Mouse (Mus musculus) myocyte (in vitro differentiated cells): ENCODE data around the gene Bik. TPM values are rescaled to one million over a fixed set of nuclear protein-coding genes. Genes with fewer than 3 reads are reported as not detected.

Experiments
- H3K27me3 ChIP-seq: one replicate; pipeline ENCODE4 v1.6.1; 2011; ENCODE audit not compliant: control insufficient read depth, insufficient read depth, insufficient read length
- H3K36me3 ChIP-seq: one replicate; pipeline ENCODE4 v1.6.1; 2011; ENCODE audit not compliant: control insufficient read depth, insufficient read depth
- H3K4me2 ChIP-seq: one replicate; pipeline ENCODE4 v1.6.1; 2011; ENCODE audit warnings: low read depth, control low read depth
- H3K4me3 ChIP-seq: one replicate; pipeline ENCODE4 v1.5.1; 2011; ENCODE audit warnings: mild to moderate bottlenecking, control low read depth, moderate library complexity
- H3K79me2 ChIP-seq: one replicate; pipeline ENCODE4 v1.6.1; 2011; ENCODE audit not compliant: control insufficient read depth, insufficient read depth
- H3ac ChIP-seq: one replicate; pipeline ENCODE4 v1.6.1; 2011; ENCODE audit not compliant: control insufficient read depth, insufficient read length
- CEBPB ChIP-seq: IDR thresholded peaks from 2 replicates; pipeline ENCODE4 v1.6.1; 2011; ENCODE audit warnings: mild to moderate bottlenecking, moderate library complexity; ENCODE audit not compliant: poor library complexity, insufficient read depth, severe bottlenecking
- E2F4 ChIP-seq: IDR thresholded peaks from one replicate; pipeline ENCODE4 v1.6.1; 2011; ENCODE audit warnings: mild to moderate bottlenecking, control low read depth, moderate library complexity; ENCODE audit not compliant: insufficient read depth
- MAX ChIP-seq: IDR thresholded peaks from one replicate; pipeline ENCODE4 v1.6.1; 2011; ENCODE audit warnings: low read depth, mild to moderate bottlenecking, control low read depth
- MYOD1 ChIP-seq, 3 experiments: IDR thresholded peaks; one replicate each; pipeline ENCODE4 v1.6.1; 2011; ENCODE audit warnings: control low read depth in 2 of 3, low read depth in 2 of 3, mild to moderate bottlenecking in 2 of 3, moderate library complexity in 1 of 3; ENCODE audit not compliant: insufficient read length in 2 of 3, control insufficient read depth in 1 of 3
- MYOG ChIP-seq, 3 experiments: IDR thresholded peaks; one replicate each; pipeline ENCODE4 v1.6.1; 2011; ENCODE audit warnings: control low read depth in 2 of 3, low read depth in 2 of 3, mild to moderate bottlenecking in 2 of 3; ENCODE audit not compliant: insufficient read length in 2 of 3, control insufficient read depth in 1 of 3, insufficient read depth in 1 of 3
- POLR2A ChIP-seq: IDR thresholded peaks from one replicate; pipeline ENCODE4 v1.6.1; 2011; ENCODE audit warnings: low read depth, mild to moderate bottlenecking, control low read depth, moderate library complexity; ENCODE audit not compliant: insufficient read length
- POLR2AphosphoS2 ChIP-seq: IDR thresholded peaks from one replicate; pipeline ENCODE4 v1.6.1; 2011; ENCODE audit warnings: low read depth, control low read depth; ENCODE audit not compliant: insufficient read length
- REST ChIP-seq: IDR thresholded peaks from one replicate; pipeline ENCODE4 v1.6.1; 2011; ENCODE audit warnings: mild to moderate bottlenecking, control low read depth, moderate library complexity; ENCODE audit not compliant: insufficient read depth, insufficient read length
- SRF ChIP-seq: IDR thresholded peaks from one replicate; pipeline ENCODE4 v1.6.1; 2011; ENCODE audit warnings: low read depth; ENCODE audit not compliant: control insufficient read depth, insufficient read length
- TCF12 ChIP-seq: IDR thresholded peaks from one replicate; pipeline ENCODE4 v1.6.1; 2011; ENCODE audit warnings: mild to moderate bottlenecking, control low read depth; ENCODE audit not compliant: poor library complexity, insufficient read depth, severe bottlenecking
- TCF3 ChIP-seq: IDR thresholded peaks from one replicate; pipeline ENCODE4 v1.6.1; 2011; ENCODE audit warnings: low read depth, control low read depth; ENCODE audit not compliant: insufficient read length
- USF1 ChIP-seq: IDR thresholded peaks from one replicate; pipeline ENCODE4 v1.6.1; 2011; ENCODE audit warnings: low read depth, mild to moderate bottlenecking, control low read depth, moderate library complexity
- polyA plus RNA-seq: library from polyadenylated mRNA; unstranded; fragments of >200 nt; fragmentation: generic; extraction: Trizol; gene quantifications from one replicate; pipeline ENCODE4 v1.2.1, GENCODE M21; 2012; ENCODE audit warnings: missing spikeins

The Bik gene
- polyA plus RNA-seq, 1 experiment = 1.3 TPM

GRCm38 (mm10) chr15:83523638-83524332 is 2.9 kb upstream of the Bik start:
- H3K27me3 ChIP-seq = peaks cover 19% of the 10 kb centered on the region
- H3K79me2 ChIP-seq = no peaks in the 10 kb centered on the region
- H3K4me3 ChIP-seq = no peak overlapping the region
- H3K4me2 ChIP-seq = no peak overlapping the region
- TF ChIP-seq POLR2AphosphoS2 = no peak
- TF ChIP-seq REST = no peak
- TF ChIP-seq MYOG (IDR thresholded peaks at IDR 0.05; ENCODE audit: control insufficient read depth in 1 of 3, insufficient read depth in 1 of 3, insufficient read length in 2 of 3, low read depth in 2 of 3) = no peak
- TF ChIP-seq USF1 = no peak
- TF ChIP-seq CEBPB = no peak
- no peak for TF ChIP-seq TCF12
- no peak for TF ChIP-seq MYOD1 (IDR thresholded peaks at IDR 0.05; ENCODE audit: control insufficient read depth in 1 of 3, insufficient read length in 2 of 3, low read depth in 2 of 3)
- TF ChIP-seq E2F4 = no peak
- no peak for TF ChIP-seq SRF
- no peak for TF ChIP-seq TCF3
- no peak for TF ChIP-seq POLR2A
- TF ChIP-seq MAX = no peak
- H3K36me3 ChIP-seq = no peaks in the 10 kb centered on the region
- H3ac ChIP-seq = no peak overlapping the region

- no peak for TF ChIP-seq E2F4
- TF ChIP-seq MYOG (IDR thresholded peaks at IDR 0.05; ENCODE audit: control insufficient read depth in 1 of 3, insufficient read depth in 1 of 3, insufficient read length in 2 of 3, low read depth in 2 of 3) = no peak
- TF ChIP-seq POLR2AphosphoS2 = no peak
- TF ChIP-seq MYOD1 (IDR thresholded peaks at IDR 0.05; ENCODE audit: control insufficient read depth in 1 of 3, insufficient read length in 2 of 3, low read depth in 2 of 3) = no peak
- no peak for TF ChIP-seq POLR2A
- no peak for TF ChIP-seq TCF3
- no peak for TF ChIP-seq TCF12
- no peak for TF ChIP-seq MAX
- TF ChIP-seq USF1 = no peak
- no peak for TF ChIP-seq REST
- TF ChIP-seq CEBPB = no peak
- no peak for TF ChIP-seq SRF
- no peak overlapping the region for H3K4me2 ChIP-seq
- H3K4me3 ChIP-seq = no peak overlapping the region
- H3K27me3 ChIP-seq = peaks cover 19% of the 10 kb centered on the region
- no peaks in the 10 kb centered on the region for H3K79me2 ChIP-seq
- no peak overlapping the region for H3ac ChIP-seq
- no peaks in the 10 kb centered on the region for H3K36me3 ChIP-seq
Measured at GRCm38 (mm10) chr15:83524333-83524729, 2.3 kb upstream of the Bik start.

- no peaks in the 10 kb centered on the region for H3K79me2 ChIP-seq
- H3K4me3 ChIP-seq = peak overlapping the region; percentile 23
- no peaks in the 10 kb centered on the region for H3K36me3 ChIP-seq
- peaks cover 26% of the 10 kb centered on the region for H3K27me3 ChIP-seq
- peak overlapping the region; percentile 99 for H3K4me2 ChIP-seq
- no peak for TF ChIP-seq CEBPB
- TF ChIP-seq E2F4 = no peak
- no peak for TF ChIP-seq MAX
- TF ChIP-seq SRF = no peak
- TF ChIP-seq POLR2A = no peak
- TF ChIP-seq MYOD1 (IDR thresholded peaks at IDR 0.05; ENCODE audit: control insufficient read depth in 1 of 3, insufficient read length in 2 of 3, low read depth in 2 of 3) = peak in 2 of 3 experiments; percentile 54 to 61
- TF ChIP-seq USF1 = no peak
- peak in 2 of 3 experiments; percentile 31 to 51 for TF ChIP-seq MYOG (IDR thresholded peaks at IDR 0.05; ENCODE audit: control insufficient read depth in 1 of 3, insufficient read depth in 1 of 3, insufficient read length in 2 of 3, low read depth in 2 of 3)
- TF ChIP-seq POLR2AphosphoS2 = no peak
- no peak for TF ChIP-seq TCF12
- no peak for TF ChIP-seq REST
- TF ChIP-seq TCF3 = no peak
- no peak overlapping the region for H3ac ChIP-seq
Measured at GRCm38 (mm10) chr15:83527092-83527437, 403 bp downstream of the Bik start.

- TF ChIP-seq TCF12 (no peak), REST (no peak), POLR2A (no peak), CEBPB (no peak), SRF (no peak)
- Histone ChIP-seq H3K27me3 (peaks cover 26% of the 10 kb centered on the region), H3K4me3 (no peak overlapping the region)
Measured at GRCm38 (mm10) chr15:83527747-83528146, 1.1 kb downstream of the Bik start.

GRCm38 (mm10) chr15:83528892-83529291 is 2.2 kb downstream of the Bik start:
- TF ChIP-seq CEBPB = no peak
- no peak overlapping the region for H3K4me3 ChIP-seq
- no peaks in the 10 kb centered on the region for H3K36me3 ChIP-seq
- peaks cover 26% of the 10 kb centered on the region for H3K27me3 ChIP-seq
- no peak overlapping the region for H3ac ChIP-seq
- no peaks in the 10 kb centered on the region for H3K79me2 ChIP-seq
- H3K4me2 ChIP-seq = no peak overlapping the region

More at GRCm38 (mm10) chr15:83527747-83528146, 1.1 kb downstream of the Bik start:
- Histone ChIP-seq H3K79me2 (no peaks in the 10 kb centered on the region), H3K36me3 (no peaks in the 10 kb centered on the region), H3K4me2 (no peak overlapping the region), H3ac (no peak overlapping the region)
